Mouse (Mus musculus) hindbrain, embryonic 15.5 days (tissue): ENCODE results near the gene Gm21981. TPM values are rescaled to one million over a fixed set of nuclear protein-coding genes. Genes with fewer than 3 reads are reported as not detected.
"Not testable (repeated sequence)": the region's sequence is repeated elsewhere in the genome, so short reads cannot be mapped to it uniquely, and the experiment has no call there.

Experiments used
- ATAC-seq: fragments of 200-750 bp; cut with Nextera tagmentation; 2 replicates; pipeline ENCODE4 v1.8.0; 2017; ENCODE audit warnings: low read depth, moderate number of reproducible peaks, moderate TSS enrichment; ENCODE audit not compliant: low FRiP score
- H3K27ac ChIP-seq: fragments of 300-500 bp; sonication (generic); replicated peaks from 2 replicates; pipeline ENCODE4 v1.5.1; 2015; ENCODE audit warnings: mild to moderate bottlenecking, inconsistent platforms
- H3K27me3 ChIP-seq: fragments of 300-500 bp; sonication (generic); 2 replicates; pipeline ENCODE4 v1.6.1; 2015; ENCODE audit warnings: control low read depth, inconsistent platforms
- H3K36me3 ChIP-seq: fragments of 300-500 bp; sonication (generic); 2 replicates; pipeline ENCODE4 v1.6.1; 2015; ENCODE audit warnings: control low read depth, inconsistent platforms
- H3K4me1 ChIP-seq: fragments of 300-500 bp; sonication (generic); replicated peaks from 2 replicates; pipeline ENCODE4 v1.6.1; 2015; ENCODE audit warnings: control low read depth, inconsistent platforms
- H3K4me2 ChIP-seq: fragments of 300-500 bp; sonication (generic); 2 replicates; pipeline ENCODE4 v1.6.1; 2015; ENCODE audit warnings: moderate library complexity, mild to moderate bottlenecking, inconsistent platforms
- H3K4me3 ChIP-seq: fragments of 300-500 bp; sonication (generic); 2 replicates; pipeline ENCODE4 v1.5.1; 2015; ENCODE audit warnings: mild to moderate bottlenecking, inconsistent platforms
- H3K9ac ChIP-seq: fragments of 300-500 bp; sonication (generic); 2 replicates; pipeline ENCODE4 v1.6.1; 2015; ENCODE audit warnings: inconsistent platforms
- H3K9me3 ChIP-seq: fragments of 300-500 bp; sonication (generic); 2 replicates; pipeline ENCODE4 v1.6.1; 2016; ENCODE audit warnings: control low read depth, inconsistent platforms
- WGBS: fragments of 180-500 bp; shearing (Covaris S2); methylation state at CpG from one replicate; pipeline ENCODE4 v1.1.7; 2015; 5-methylcytosine and 5-hydroxymethylcytosine counted together
- polyA plus RNA-seq: library from polyadenylated mRNA; unstranded; fragments of >200 nt; fragmentation: Nextera tagmentation; extraction: Ambion mirVana; gene quantifications from 2 replicates; pipeline ENCODE4 v1.2.1, GENCODE M21; 2015

Gm21981 gene
- polyA plus RNA-seq, 1 experiment from 2014 or later, result 1.5 TPM

DNA sequence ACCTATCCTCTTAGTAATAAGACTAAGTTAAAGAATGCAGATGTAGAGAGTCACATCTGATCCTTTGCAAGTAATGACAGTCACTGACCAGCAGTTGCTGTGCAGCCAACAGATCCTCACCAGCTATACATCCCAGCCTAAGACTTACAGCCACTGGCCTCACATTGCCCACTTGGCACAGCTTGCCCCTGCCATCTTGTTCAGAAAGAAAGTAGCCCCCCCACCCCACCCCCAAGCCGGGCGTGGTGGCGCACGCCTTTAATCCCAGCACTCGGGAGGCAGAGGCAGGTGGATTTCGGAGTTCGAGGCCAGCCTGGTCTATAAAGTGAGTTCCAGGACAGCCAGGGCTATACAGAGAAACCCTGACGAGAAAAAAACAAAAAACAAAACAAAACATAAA is 39.9 kb downstream of the Gm21981 start:
- not testable (repeated sequence) for H3K9me3 ChIP-seq, H3K9ac ChIP-seq, H3K27me3 ChIP-seq, H3K36me3 ChIP-seq, H3K4me2 ChIP-seq, H3K4me1 ChIP-seq, H3K4me3 ChIP-seq, H3K27ac ChIP-seq, ATAC-seq
- 92% methylated on average over 8 of the region's 8 CpGs for WGBS

GRCm38 (mm10) chr17:47651953-47652352 is 42.3 kb downstream of the Gm21981 start:
- Histone ChIP-seq H3K4me1 (0 out of 2 replicates have a peak, but pooled peaks cover 3% of the 10 kb centered on the region), H3K27ac (no peak overlapping the region), H3K36me3 (0 out of 2 replicates have a peak, but pooled peaks cover 2% of the 10 kb centered on the region), H3K27me3 (no peaks in the 10 kb centered on the region), H3K4me2 (no peak overlapping the region), H3K4me3 (no peak overlapping the region), H3K9ac (no peak overlapping the region), H3K9me3 (no peaks in the 10 kb centered on the region)
- WGBS, result 62% methylated on average over 2 of the region's 2 CpGs
- no peak for ATAC-seq

DNA sequence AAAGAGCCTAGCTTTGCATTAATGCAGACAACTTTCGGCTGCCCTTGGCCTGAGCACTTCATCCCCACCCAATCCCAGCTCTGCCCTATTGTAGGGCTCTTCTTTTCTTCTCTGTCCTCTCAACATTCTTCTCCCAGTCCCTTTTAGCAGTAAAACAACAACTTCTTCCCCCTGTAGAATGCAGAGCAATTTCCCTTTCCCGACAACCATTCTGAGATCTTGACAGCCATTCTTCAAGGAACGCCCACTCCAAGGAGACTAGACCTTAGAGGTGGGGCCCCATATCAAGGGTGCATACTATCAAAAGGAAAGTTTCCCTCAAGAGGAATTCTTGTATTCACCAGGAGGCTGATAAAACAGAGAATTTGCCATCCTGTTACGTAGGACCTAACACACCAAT is 45.3 kb downstream of the Gm21981 start:
- no peak for ATAC-seq
- 0 out of 2 replicates have a peak, but pooled peaks cover 3% of the 10 kb centered on the region for H3K4me1 ChIP-seq
- H3K9ac ChIP-seq, result no peak overlapping the region
- H3K9me3 ChIP-seq, result no peaks in the 10 kb centered on the region
- no peak overlapping the region for H3K27ac ChIP-seq
- H3K36me3 ChIP-seq, result 0 out of 2 replicates have a peak, but pooled peaks cover 2% of the 10 kb centered on the region
- no peak overlapping the region for H3K4me2 ChIP-seq
- H3K27me3 ChIP-seq, result no peaks in the 10 kb centered on the region
- H3K4me3 ChIP-seq, result no peak overlapping the region
- 38% methylated on average over 4 of the region's 4 CpGs for WGBS

- no peaks in the 10 kb centered on the region for H3K27me3 ChIP-seq
- 64% methylated on average over 1 of the region's 1 CpGs for WGBS
- H3K36me3 ChIP-seq, result no peaks in the 10 kb centered on the region
- no peak overlapping the region for H3K4me3 ChIP-seq
- no peak overlapping the region for H3K27ac ChIP-seq
- H3K4me2 ChIP-seq, result no peak overlapping the region
- H3K4me1 ChIP-seq, result 0 out of 2 replicates have a peak, but pooled peaks cover 3% of the 10 kb centered on the region
- H3K9ac ChIP-seq, result no peak overlapping the region
- H3K9me3 ChIP-seq, result no peaks in the 10 kb centered on the region
- ATAC-seq, result no peak
Measured at GRCm38 (mm10) chr17:47646683-47647082, 47.6 kb downstream of the Gm21981 start.

GRCm38 (mm10) chr17:47642992-47643391 is 51.3 kb downstream of the Gm21981 start:
- Histone ChIP-seq H3K36me3 (no peaks in the 10 kb centered on the region), H3K27me3 (no peaks in the 10 kb centered on the region), H3K9ac (no peak overlapping the region), H3K9me3 (no peaks in the 10 kb centered on the region), H3K4me3 (no peak overlapping the region), H3K4me2 (no peak overlapping the region), H3K27ac (no peak overlapping the region), H3K4me1 (no peaks in the 10 kb centered on the region)
- 72% methylated on average over 2 of the region's 2 CpGs for WGBS
- no peak for ATAC-seq

Other genes starting within 250 kb of the Gm21981 start
- gene Taf8, start 192.2 kb downstream of the Gm21981 start, polyA plus RNA-seq, result 21.0 and 22.5 TPM in 2 replicates
- 88.8 and 91.0 TPM in 2 replicates for gene Ccnd3, start 189.4 kb downstream of the Gm21981 start, polyA plus RNA-seq
- 33.9 and 37.5 TPM in 2 replicates for gene Bysl, start 83.0 kb downstream of the Gm21981 start, polyA plus RNA-seq
- 41.2 and 43.9 TPM in 2 replicates for gene Med20, start 82.9 kb downstream of the Gm21981 start, polyA plus RNA-seq
- 2.0 and 2.5 TPM in 2 replicates for gene Gm20517, start 82.9 kb downstream of the Gm21981 start, polyA plus RNA-seq
- 6.3 and 8.2 TPM in 2 replicates for gene Usp49, start 63.8 kb downstream of the Gm21981 start, polyA plus RNA-seq
- gene Tomm6, start 6.1 kb downstream of the Gm21981 start, polyA plus RNA-seq, result 277 and 288 TPM in 2 replicates
- 49.3 and 52.2 TPM in 2 replicates for gene Frs3, start 5.4 kb downstream of the Gm21981 start, polyA plus RNA-seq
- 1.3 and 1.6 TPM in 2 replicates for gene Prickle4, start 281 bp upstream of the Gm21981 start, polyA plus RNA-seq
- gene Pgc, start 32.4 kb upstream of the Gm21981 start, polyA plus RNA-seq, result 0.16 TPM in 1 of 2 replicates, not detected in the other
- gene Tfeb, start 42.6 kb upstream of the Gm21981 start, polyA plus RNA-seq, result 3.6 and 4.2 TPM in 2 replicates
- gene Mdfi, start 140.2 kb upstream of the Gm21981 start, polyA plus RNA-seq, result 4.0 and 4.2 TPM in 2 replicates
- gene Foxp4, start 230.2 kb upstream of the Gm21981 start, polyA plus RNA-seq, result 34.3 and 42.2 TPM in 2 replicates